Mouse (Mus musculus) urinary bladder, adult 18-20 months (tissue): ENCODE measurements around the gene Rexo2.
"Not testable (repeated sequence)": the region's sequence is repeated elsewhere in the genome, so short reads cannot be mapped to it uniquely, and the experiment has no call there.

Experiments used
- DNase-seq, 2 experiments: peaks; one replicate each; pipeline ENCODE4 v3.0.0; 2022; ENCODE audit warnings: low spot score in 2 of 2, mixed read lengths in 2 of 2

Rexo2 gene

DNA sequence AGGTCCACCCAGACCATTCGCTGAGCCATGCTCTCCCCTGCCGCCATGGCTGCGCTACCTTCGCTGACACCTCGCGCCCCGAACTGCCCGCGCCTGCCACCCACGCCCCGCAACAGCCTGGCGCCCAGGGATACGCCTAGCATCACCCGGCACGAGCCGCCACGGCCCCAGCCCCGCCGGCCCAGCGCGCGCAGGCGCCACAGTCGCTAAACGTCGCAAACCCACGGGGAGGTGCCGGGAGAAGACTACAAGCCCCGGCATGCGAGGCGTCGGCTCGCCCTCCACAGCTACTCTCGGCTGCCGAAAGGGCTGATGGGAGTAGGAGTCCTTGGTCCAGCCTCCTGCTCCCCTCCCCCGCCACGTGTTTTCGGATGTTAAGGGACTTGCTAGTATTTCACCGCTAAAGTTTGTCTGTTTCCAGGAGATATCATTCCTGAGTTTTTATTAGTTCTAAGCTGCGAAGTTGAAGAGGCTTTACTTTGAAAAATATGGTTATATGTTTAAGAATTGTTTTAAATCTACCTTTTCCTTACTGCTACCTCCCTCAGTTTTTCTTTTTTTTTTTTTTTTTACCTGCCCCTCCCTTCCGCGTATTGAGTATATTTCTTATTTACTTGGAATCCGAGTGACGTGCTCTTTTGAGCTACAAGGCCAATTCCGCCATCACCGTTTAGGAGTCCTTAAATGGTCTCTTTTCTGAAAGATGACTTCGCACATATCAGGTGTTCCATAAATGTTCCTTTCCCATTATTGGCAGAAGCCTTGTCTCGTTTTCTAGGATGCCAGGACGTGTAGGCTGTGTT, at the start of gene Rexo2:
TSS of gene Rexo2 (minus strand) at position 213 of the 803 bp plus-strand sequence.
- DNase-seq: peak; percentile 90 to 92

DNA sequence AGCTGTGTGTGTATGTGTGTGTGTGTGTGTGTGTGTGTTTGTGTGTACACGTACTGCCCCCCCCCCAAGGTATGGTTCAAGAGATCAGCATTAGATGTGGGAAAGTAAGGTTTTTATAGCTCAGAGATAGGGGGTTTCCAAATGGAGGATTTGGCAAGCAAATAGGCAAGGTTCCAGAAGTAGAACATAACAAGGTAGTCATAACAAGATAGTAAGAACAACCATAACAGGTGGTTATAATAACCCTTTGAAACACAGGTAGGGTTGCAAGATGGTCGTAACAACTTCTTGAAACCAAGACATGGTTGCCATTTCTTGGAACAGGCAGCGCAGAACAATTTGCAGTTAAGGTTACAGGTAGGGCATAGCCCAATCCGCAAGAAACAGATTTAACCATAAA, 46.1 kb upstream of the Rexo2 start:
- DNase-seq: no peak

- DNase-seq: no peak
These were observed 45.1 kb upstream of the Rexo2 start for GRCm38 (mm10) chr9:48525566-48525965.

- DNase-seq: not testable (repeated sequence)
These were observed 40.0 kb upstream of the Rexo2 start for GRCm38 (mm10) chr9:48520405-48520804.

DNA sequence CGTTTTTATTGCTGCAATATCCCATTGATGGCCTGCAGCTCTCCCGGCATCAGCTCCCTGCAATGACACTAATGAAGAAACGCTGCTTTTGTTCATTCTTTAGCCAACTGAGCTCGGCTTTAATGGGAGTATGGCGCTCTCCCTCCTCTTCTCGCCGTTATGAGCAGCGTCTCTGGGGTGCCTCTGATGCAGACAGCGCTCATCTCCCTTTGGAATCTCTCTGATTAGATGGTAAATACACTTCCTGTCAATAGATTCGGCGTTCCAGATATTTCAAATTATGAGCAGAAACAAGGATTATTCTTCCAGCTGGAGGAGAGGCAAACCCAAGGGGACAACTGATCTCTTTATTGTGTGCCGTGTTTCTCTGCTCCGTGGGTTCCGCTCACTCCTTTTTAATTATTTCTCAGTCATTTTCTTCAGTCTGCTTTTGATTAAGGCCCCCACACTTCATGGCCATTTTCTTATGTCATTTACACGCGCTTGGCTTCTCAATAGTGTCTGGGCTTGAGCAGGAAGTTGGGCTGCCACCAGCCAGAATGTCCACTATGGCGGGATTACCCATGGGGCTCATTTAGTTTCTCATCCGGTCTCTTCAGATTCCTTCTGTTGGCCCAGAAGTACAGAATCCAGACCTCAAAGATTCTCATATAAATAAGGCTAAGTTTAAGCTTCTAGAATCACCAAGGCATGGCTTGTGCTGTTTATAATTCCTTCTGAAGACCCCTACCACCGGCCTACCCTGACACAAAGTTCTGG, 37.1 kb upstream of the Rexo2 start:
- no peak for DNase-seq

GRCm38 (mm10) chr9:48516615-48517371, 36.4 kb upstream of the Rexo2 start:
- no peak for DNase-seq

DNA sequence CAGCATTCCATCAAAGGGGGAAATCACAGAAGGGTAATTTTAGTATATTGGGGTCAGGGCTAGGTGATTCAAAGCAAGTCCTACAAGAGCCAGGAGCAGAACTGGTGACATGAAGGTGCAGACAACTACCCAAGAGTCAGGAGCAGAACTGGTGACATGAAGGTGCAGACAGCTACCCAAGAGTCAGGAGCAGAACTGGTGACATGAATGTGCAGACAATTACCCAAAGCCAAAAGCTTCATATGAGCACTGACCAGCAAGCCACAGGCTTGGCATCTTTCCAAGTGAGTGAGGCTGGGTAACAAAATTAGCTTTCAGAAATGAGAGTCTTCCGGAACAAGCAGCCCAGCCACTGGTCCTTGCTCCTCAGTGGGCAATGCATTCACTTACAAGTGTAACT, 34.9 kb upstream of the Rexo2 start:
- no peak for DNase-seq

- DNase-seq: no peak
These were observed 29.7 kb upstream of the Rexo2 start for GRCm38 (mm10) chr9:48510134-48510533.

- DNase-seq: no peak
These were observed 24.4 kb upstream of the Rexo2 start for GRCm38 (mm10) chr9:48504741-48505365.

- DNase-seq: no peak
These were observed 22.6 kb upstream of the Rexo2 start for GRCm38 (mm10) chr9:48503001-48503400.

DNA sequence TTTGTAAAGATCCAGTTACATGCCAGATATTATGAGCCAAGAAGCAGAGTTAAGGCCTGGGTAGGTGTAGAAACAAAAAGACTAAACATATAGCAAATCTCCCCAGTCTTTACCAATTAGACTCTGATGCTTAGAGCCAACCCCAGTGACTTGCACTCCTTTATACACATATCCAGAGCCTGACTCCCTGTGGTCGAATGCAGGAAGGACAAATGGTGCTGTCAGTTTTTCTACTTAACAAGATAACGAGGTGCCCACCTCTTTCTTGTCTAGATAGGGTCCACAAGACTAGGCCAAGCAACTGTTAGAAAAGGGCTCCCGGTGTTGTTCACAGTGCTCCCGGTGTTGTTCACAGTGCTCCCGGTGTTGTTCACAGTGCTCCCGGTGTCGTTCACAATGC, 20.8 kb upstream of the Rexo2 start:
- DNase-seq: no peak

DNA sequence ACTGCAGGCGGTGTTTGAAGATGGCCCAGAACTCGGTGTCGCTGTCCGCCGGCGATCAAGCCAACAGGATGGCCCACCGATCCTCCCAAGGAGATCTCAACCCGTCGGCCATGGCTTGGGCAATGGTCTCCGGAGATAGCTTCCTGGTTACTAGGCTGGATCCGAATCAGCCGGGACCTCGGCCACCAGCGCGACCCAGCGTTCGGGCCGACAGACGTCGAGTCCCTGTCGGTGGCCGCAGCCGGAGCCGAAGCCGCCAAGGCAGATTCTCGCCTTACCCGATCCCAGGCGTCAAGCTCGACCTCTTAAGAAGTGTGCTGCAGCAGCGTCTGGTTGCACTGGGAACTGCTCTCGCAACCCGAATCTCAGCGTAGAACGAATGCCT, 15.1 kb upstream of the Rexo2 start:
- DNase-seq: no peak

DNA sequence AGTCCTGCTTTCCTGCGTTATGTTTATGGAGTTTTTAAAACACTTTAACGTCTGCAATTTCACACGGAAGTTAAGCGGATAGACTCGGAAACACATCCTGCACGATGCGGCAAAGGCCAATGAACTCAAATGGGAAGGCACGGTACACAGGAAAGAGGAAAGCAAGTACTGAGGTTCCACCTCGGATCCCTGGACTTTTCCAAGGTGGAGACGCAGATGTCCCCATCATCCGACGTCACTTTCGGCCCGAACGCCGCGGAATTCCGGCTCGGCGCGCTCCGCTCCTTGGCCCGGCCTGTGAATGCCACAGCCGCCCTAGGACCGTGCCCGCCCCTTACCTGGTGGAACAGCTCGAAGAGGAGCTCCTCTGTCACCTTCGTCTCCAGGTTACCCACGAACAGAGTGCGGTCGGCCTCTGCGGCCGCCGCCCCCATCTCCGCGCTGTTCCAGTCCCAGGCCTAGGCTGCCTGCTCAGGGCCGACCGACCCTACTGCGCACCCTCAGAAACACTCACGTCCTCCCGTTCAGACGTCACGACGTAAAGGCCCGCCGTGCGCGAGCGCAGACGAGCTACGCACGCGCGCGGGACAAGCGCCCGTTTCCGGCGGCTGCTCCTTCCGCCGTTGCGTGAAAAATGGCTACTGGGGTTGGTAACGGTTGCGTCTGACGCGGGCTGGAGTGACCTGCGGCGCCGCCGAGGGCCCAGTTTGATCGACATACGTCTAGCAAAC, 14.6 kb upstream of the Rexo2 start, which contains the start of the genes Rbm7 and Gm5617:
TSS of gene Rbm7 (minus strand) at position 483 of the 731 bp plus-strand sequence.
TSS of gene Gm5617 (plus strand) at position 626 of the 731 bp plus-strand sequence.
- DNase-seq: peak; percentile 86 to 92

DNA sequence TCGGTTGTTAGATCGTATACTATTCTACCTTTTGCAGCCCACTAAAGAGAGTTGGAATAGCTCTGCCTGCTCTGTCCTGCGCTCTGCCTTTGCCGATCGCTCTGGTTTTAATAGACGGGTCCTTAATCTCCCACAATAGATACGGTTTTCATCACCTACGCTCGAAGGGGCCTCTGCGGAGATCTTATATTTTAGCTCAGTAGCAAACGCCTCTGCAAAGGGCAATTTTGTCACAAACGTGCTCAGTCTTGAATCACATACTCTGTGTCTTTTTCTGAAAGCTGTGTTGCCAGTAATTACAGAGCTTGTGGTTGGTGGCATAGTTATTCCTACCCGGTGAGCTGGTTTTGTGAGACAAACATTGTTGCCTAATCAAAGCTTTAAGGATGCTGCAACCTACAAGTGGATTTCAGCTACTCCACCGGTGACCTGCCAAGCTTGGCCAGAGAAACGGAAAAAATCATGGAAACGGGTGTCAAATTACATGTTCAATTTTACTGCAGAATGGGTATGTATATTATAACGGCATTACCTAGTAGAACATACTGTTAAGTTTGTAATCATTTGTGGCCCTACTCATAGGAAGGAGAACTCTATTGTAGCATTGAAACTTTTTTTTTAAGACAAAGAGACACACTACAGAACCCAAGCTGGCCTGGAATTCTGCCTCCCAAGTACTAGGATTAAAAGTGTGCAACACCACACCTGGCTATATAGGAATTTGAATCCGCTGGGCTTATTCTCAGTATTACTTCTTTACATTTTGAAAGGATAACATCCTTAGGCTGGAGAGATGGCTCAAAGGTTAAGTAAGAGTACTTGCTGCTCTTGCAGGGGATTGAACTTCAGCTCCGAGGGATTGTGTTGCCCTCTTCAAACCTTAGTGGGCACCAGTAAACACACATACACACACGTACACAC, 1.1 kb upstream of the Rexo2 start:
- DNase-seq: peak in 1 of 2 experiments; percentile 15

DNA sequence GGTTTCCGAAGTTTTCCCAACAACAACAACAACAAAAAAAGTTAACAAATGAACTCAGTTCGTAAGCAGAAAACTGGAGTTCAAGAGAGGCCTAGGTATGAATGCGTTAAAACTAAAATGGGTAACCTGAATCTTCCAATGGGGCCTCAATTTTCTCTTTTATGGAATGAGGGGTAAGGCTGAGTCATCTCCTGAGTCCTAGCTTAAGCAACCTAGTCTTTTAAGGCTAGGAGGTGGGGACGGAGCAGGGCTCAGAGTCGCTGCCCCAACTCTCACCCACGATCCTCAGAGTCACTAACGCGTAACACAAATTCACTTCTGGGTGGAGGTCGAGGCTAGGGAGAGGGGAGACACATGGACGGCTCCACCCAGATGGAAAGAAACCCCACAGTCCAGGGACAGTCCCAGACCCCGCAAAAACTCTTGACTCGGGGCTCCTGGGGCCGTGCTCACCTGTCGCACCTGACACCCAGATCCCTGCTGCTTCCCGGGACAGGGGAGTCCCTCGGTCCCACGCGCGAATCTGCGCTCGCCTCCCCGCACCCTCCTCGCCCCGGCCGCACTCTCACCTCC, 499 bp downstream of the Rexo2 start:
- no peak for DNase-seq

DNA sequence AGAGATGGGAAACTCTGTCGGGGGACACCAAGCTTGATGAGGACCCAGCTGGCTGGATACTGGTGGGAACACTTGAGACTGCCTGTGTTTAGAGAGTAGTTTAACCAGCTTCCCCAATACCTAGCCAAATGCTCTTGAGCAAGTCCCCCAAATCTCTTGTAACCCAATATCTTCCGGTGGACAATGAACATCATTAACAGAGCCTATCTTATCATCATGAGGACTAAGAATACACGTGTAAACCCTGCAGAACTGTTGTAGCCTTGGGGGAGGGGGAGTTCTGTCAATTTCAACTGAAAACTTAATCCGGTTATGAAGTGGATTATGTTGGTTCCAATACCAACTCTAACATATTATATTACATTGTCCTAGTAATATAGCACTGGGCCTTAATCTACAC, 1.6 kb downstream of the Rexo2 start:
- no peak for DNase-seq

DNA sequence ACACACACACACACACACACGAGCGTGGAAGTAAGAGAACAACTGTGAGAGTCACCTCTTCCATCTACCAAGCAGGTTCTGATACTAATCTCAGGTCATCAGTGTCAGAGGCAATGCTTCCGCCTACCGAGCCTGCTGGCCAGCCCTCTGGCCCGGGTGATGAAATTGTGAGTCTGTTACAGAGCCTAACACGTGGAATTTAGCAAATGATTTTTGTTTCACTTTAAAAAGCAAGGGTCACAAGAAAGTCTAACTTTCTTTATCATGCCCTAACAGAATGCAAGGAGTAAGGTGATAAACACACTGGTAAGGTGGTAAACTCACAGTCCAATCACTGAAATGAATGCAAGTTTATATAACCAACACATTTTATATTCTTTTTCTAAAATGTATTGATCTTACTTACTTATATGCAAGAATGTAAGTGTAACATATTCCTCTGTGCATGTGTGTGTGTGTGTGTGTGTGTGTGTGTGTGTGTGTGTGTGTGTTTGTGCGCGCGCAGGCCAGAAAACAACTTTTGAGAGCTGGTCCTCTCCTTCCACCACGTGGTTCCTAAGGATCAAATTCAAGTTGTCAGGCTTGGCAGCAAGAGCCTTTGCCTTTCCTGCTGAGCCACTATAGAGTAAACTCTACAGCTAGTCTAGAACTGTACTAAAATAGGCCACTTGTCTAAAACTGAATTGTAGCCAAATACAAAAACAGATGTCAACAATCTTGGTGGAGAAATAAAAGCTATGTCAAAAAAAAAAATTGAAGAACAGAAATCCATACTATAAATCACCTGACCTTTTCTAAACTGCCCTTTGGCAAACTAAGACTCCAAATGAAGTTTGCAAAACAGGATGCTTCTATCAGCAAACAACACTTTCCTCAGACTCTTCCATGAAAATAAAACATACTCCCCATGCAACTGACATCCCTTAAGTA, 3.9 kb downstream of the Rexo2 start:
- DNase-seq: no peak

- no peak for DNase-seq
These were observed 6.1 kb downstream of the Rexo2 start for GRCm38 (mm10) chr9:48474367-48474766.
